ENCODE assay signal across 44 mouse cellular contexts in the genomic region with DNA sequence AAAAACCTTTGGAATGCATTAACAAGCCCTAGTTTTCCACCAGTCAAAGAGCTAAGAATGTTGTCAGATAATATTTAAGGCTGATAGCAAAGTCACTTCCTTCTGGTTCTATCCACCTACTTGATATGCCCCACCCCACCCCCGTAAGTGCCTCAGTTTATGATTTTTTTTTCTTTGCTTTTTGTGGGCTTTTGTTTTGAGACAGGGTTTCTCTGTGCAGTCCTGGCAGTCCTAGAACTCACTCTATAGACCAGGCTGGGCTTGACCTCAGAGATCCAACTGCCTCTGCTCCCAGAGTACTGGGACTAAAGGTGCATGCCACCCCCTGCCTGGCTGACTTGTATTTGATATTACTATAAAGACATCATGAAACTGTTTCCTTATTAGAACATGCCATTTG. TPM values are rescaled to one million over a fixed set of nuclear protein-coding genes. Genes with fewer than 3 reads are reported as not detected.
"Had no signal": no experiment of that assay in that cellular context is flagged by ENCODE, and none has a peak within 500 bp of the region (broad histone marks: within the 10 kb centered on the region; RNA-seq: fewer than 3 reads in every experiment).

No protein-coding gene starts in this region.

- H3K4me1 ChIP-seq: limb, embryonic 10.5 days; limb, embryonic 12.5 days; limb, embryonic 13.5 days; limb, embryonic 15.5 days; liver, embryonic 12.5 days; liver, embryonic 13.5 days; liver, embryonic 15.5 days; lung, embryonic 15.5 days; megakaryocyte, embryonic 14.5 days; midbrain, embryonic 10.5 days; midbrain, embryonic 15.5 days; neural tube, embryonic 12.5 days had no signal

- H3K9me3 ChIP-seq: limb, embryonic 12.5 days; limb, embryonic 13.5 days; limb, embryonic 15.5 days; liver, embryonic 12.5 days; liver, embryonic 13.5 days; liver, embryonic 15.5 days; lung, embryonic 15.5 days; midbrain, embryonic 15.5 days; neural tube, embryonic 12.5 days had no signal

- H3K4me3 ChIP-seq: limb, embryonic 10.5 days; limb, embryonic 12.5 days; limb, embryonic 13.5 days; limb, embryonic 15.5 days; liver, embryonic 12.5 days; liver, embryonic 13.5 days; liver, embryonic 15.5 days; lung, embryonic 15.5 days; megakaryocyte, embryonic 14.5 days; midbrain, embryonic 10.5 days; midbrain, embryonic 12.5 days; midbrain, embryonic 15.5 days; myocyte; neural tube, embryonic 12.5 days had no signal

- H3K9ac ChIP-seq: limb, embryonic 12.5 days; limb, embryonic 13.5 days; limb, embryonic 15.5 days; liver, embryonic 12.5 days; liver, embryonic 13.5 days; liver, embryonic 14.5 days; liver, embryonic 15.5 days; liver, postnatal 0 days; lung, embryonic 14.5 days; lung, embryonic 15.5 days; midbrain, embryonic 12.5 days; midbrain, embryonic 15.5 days; neural tube, embryonic 12.5 days had no signal

- H3K4me2 ChIP-seq: limb, embryonic 12.5 days; limb, embryonic 13.5 days; limb, embryonic 15.5 days; liver, embryonic 11.5 days; liver, embryonic 12.5 days; liver, embryonic 13.5 days; liver, embryonic 15.5 days; lung, embryonic 14.5 days; lung, embryonic 15.5 days; midbrain, embryonic 12.5 days; midbrain, embryonic 15.5 days; neural tube, embryonic 12.5 days had no signal

- DNase-seq: left cerebral cortex, postnatal 4 days; liver; liver, embryonic 13.5 days; liver, postnatal 0 days; lung, adult 18-20 months; lung, adult 2 months; lung, embryonic 14.5 days; lung, postnatal 10 days; lung, postnatal 14 days; lung, postnatal 36 days; lung, postnatal 4 days; midbrain, embryonic 14.5 days had no signal

- ATAC-seq: liver, embryonic 12.5 days; liver, postnatal 0 days; lung, postnatal 0 days; midbrain, embryonic 15.5 days; midbrain, embryonic 16.5 days had no signal

- H3K27ac ChIP-seq: limb, embryonic 10.5 days; limb, embryonic 12.5 days; limb, embryonic 13.5 days; limb, embryonic 15.5 days; liver, embryonic 12.5 days; liver, embryonic 13.5 days; liver, embryonic 14.5 days; liver, embryonic 15.5 days; lung, embryonic 15.5 days; macrophage; midbrain, embryonic 10.5 days; midbrain, embryonic 12.5 days; midbrain, embryonic 15.5 days; neural tube, embryonic 12.5 days had no signal

- H3K27me3 ChIP-seq: limb, embryonic 12.5 days; limb, embryonic 13.5 days; limb, embryonic 15.5 days; liver, embryonic 12.5 days; liver, embryonic 13.5 days; liver, embryonic 15.5 days; lung, embryonic 15.5 days; midbrain, embryonic 12.5 days; midbrain, embryonic 15.5 days; neural tube, embryonic 12.5 days had no signal

- H3K36me3 ChIP-seq: limb, embryonic 10.5 days; limb, embryonic 12.5 days; limb, embryonic 13.5 days; limb, embryonic 15.5 days; liver, embryonic 12.5 days; liver, embryonic 13.5 days; liver, embryonic 15.5 days; lung, embryonic 15.5 days; midbrain, embryonic 10.5 days; midbrain, embryonic 12.5 days; midbrain, embryonic 15.5 days; neural tube, embryonic 12.5 days had no signal

RNA-seq across cellular contexts. Expression of a gene that starts 41.8 kb away (rescaled TPM):
- total RNA-seq: left cerebral cortex, postnatal 10 days; left cerebral cortex, postnatal 14 days; left cerebral cortex, postnatal 25 days; left cerebral cortex, postnatal 4 days; liver, adult 2 months; megakaryocyte progenitor cell, adult 5-6 weeks; megakaryocyte, adult 5-6 weeks; megakaryocyte-erythroid progenitor cell, adult 5-6 weeks; midbrain, postnatal 0 days; monocyte, adult 5-6 weeks had no signal
- polyA plus RNA-seq: limb, embryonic 10.5 days; limb, embryonic 11.5 days; limb, embryonic 12.5 days; limb, embryonic 13.5 days; limb, embryonic 14.5 days; limb, embryonic 15.5 days; liver, adult 2 months; liver, embryonic 11.5 days; liver, embryonic 12.5 days; liver, embryonic 13.5 days; liver, embryonic 14.5 days; liver, embryonic 15.5 days; liver, embryonic 16.5 days; liver, postnatal 0 days; lung, adult 2 months; lung, embryonic 14.5 days; lung, embryonic 15.5 days; lung, embryonic 16.5 days; lung, postnatal 0 days; macrophage; midbrain, embryonic 10.5 days; midbrain, embryonic 12.5 days; midbrain, embryonic 14.5 days; midbrain, embryonic 15.5 days; midbrain, embryonic 16.5 days; midbrain, postnatal 0 days; myocyte; neural tube, embryonic 11.5 days; neural tube, embryonic 12.5 days had no signal
